Mouse (Mus musculus) liver, embryonic 14.5 days (tissue): ENCODE results near the gene Frmd5. TPM values are rescaled to one million over a fixed set of nuclear protein-coding genes. Genes with fewer than 3 reads are reported as not detected.

Source experiments
- ATAC-seq: fragments of 200-750 bp; cut with Nextera tagmentation; 2 replicates; pipeline ENCODE4 v1.8.0; 2017; ENCODE audit warnings: moderate number of reproducible peaks, mild to moderate bottlenecking, moderate library complexity; ENCODE audit not compliant: insufficient read depth
- DNase-seq, 3 experiments: peaks; one replicate each; pipeline ENCODE4 v3.0.0-alpha.2; 2012 to 2013; ENCODE audit warnings: low read depth in 3 of 3, low spot score in 3 of 3
- H3K27ac ChIP-seq: fragments of 300-500 bp; sonication (generic); 2 replicates; pipeline ENCODE4 v1.5.1; 2014; ENCODE audit warnings: moderate library complexity, mild to moderate bottlenecking, control low read depth, inconsistent platforms
- H3K27me3 ChIP-seq: fragments of 300-500 bp; sonication (generic); 2 replicates; pipeline ENCODE4 v1.6.1; 2014; ENCODE audit warnings: mild to moderate bottlenecking, low read length, moderate library complexity; ENCODE audit not compliant: control insufficient read depth, insufficient read depth
- H3K36me3 ChIP-seq: fragments of 300-500 bp; sonication (generic); replicated peaks from 2 replicates; pipeline ENCODE4 v1.6.1; 2014; ENCODE audit warnings: low read depth; ENCODE audit not compliant: control insufficient read depth, insufficient read depth
- H3K4me1 ChIP-seq, 2 experiments: fragments of 200-500 bp in 1 of 2; fragments of 300-500 bp in 1 of 2; sonication (generic) in 1 of 2; replicated peaks; 2 replicates each; pipeline ENCODE4 v1.6.1; 2012 to 2014; ENCODE audit warnings: antibody characterized with exemption in 1 of 2, inconsistent platforms in 1 of 2, low read length in 1 of 2; ENCODE audit not compliant: control insufficient read depth in 2 of 2, insufficient read depth in 2 of 2
- H3K4me2 ChIP-seq: fragments of 300-500 bp; sonication (generic); 2 replicates; pipeline ENCODE4 v1.6.1; 2014; ENCODE audit warnings: low read depth, mild to moderate bottlenecking, control low read depth, moderate library complexity
- H3K4me3 ChIP-seq, 2 experiments: fragments of 200-500 bp in 1 of 2; fragments of 300-500 bp in 1 of 2; sonication (generic) in 1 of 2; 2 replicates each; pipeline ENCODE4 v1.5.1; 2012 to 2014; ENCODE audit warnings: low read depth in 2 of 2, low read length in 2 of 2, mild to moderate bottlenecking in 2 of 2, control low read depth in 1 of 2, inconsistent platforms in 1 of 2, moderate library complexity in 1 of 2; ENCODE audit not compliant: insufficient read depth in 1 of 2
- H3K9ac ChIP-seq: fragments of 300-500 bp; sonication (generic); replicated peaks from 2 replicates; pipeline ENCODE4 v1.6.1; 2014; ENCODE audit warnings: mild to moderate bottlenecking, control low read depth, moderate library complexity
- H3K9me3 ChIP-seq: fragments of 300-500 bp; sonication (generic); 2 replicates; pipeline ENCODE4 v1.6.1; 2016; ENCODE audit warnings: low read length, mixed read lengths; ENCODE audit not compliant: control insufficient read depth
- CTCF ChIP-seq: IDR thresholded peaks from 2 replicates; pipeline ENCODE4 v1.5.1; 2016; ENCODE audit warnings: antibody characterized with exemption, low read depth, control low read depth
- EP300 ChIP-seq: IDR thresholded peaks from 2 replicates; pipeline ENCODE4 v1.6.1; 2016; ENCODE audit warnings: antibody characterized with exemption, low read depth
- WGBS: fragments of 180-500 bp; shearing (Covaris S2); extraction: QIAGEN DNeasy Blood & Tissue Kit; methylation state at CpG from one replicate; pipeline ENCODE4 v1.1.7; 2014; ENCODE audit not compliant: insufficient replicate concordance; 5-methylcytosine and 5-hydroxymethylcytosine counted together
- polyA plus RNA-seq, 2 experiments: library from polyadenylated mRNA; depleted of rRNA in 1 of 2; stranded (reverse) in 1 of 2; unstranded in 1 of 2; fragments of >200 nt; fragmentation: Nextera tagmentation in 1 of 2; extraction: Ambion mirVana in 1 of 2; gene quantifications; 2 replicates each; pipeline versions ENCODE4 v1.2.1 to v1.2.3; 2012 to 2014

Gene Frmd5
- polyA plus RNA-seq, 2 experiments: 0.06 to 0.12 TPM

DNA sequence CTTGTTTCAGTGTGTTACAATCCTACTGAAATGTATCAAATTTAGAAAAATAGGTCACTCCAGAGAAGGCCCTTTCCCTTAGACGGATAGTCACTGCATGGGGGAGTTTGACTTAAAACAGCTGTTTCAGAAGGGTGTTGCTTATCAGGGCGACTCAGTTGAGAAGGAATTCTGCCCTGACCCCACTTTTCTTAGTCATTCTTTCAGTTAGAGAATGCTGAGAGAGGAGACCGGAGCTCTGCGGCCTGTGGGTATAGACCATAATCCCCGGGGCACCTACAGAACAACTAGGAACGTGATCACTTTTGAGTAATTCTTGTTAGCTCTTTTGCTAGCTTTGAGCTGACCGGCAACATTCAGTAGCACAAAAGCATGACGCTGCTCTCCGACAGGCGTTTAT is 178.6 kb downstream of the Frmd5 start:
- no peak overlapping the region for H3K4me2 ChIP-seq
- no peak overlapping the region for H3K4me3 ChIP-seq
- H3K9ac ChIP-seq: no peak overlapping the region
- WGBS: 64% methylated on average over 10 of the region's 10 CpGs
- no peak for DNase-seq
- TF ChIP-seq CTCF (no peak), EP300 (no peak)
- no peaks in the 10 kb centered on the region for H3K4me1 ChIP-seq
- no peak overlapping the region for H3K27ac ChIP-seq
- no peaks in the 10 kb centered on the region for H3K36me3 ChIP-seq
- ATAC-seq: no peak
- no peaks in the 10 kb centered on the region for H3K27me3 ChIP-seq
- no peaks in the 10 kb centered on the region for H3K9me3 ChIP-seq

DNA sequence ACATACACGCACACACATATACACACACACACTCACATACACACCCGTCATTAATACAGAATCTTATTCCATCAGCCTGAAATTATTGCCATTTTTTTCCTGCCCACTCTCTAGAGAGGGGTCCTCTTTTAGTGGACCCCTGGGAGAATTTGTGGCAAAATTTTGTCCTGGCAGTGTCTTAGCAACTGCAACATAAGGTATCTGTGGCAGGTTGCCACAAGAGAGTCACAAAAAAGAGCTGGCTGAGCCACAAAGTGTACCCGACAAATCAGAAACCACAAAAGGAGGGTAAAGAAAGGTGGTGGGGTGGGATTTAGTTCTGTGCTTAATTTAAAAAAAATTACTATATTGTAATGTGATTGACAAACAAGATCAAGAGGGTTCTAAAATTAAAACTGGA is 181.0 kb downstream of the Frmd5 start:
- TF ChIP-seq EP300 (no peak), CTCF (no peak)
- Histone ChIP-seq H3K4me3 (no peak overlapping the region), H3K27ac (no peak overlapping the region), H3K4me2 (no peak overlapping the region), H3K4me1 (no peaks in the 10 kb centered on the region), H3K9me3 (no peaks in the 10 kb centered on the region), H3K9ac (no peak overlapping the region), H3K36me3 (no peaks in the 10 kb centered on the region), H3K27me3 (no peaks in the 10 kb centered on the region)
- no peak for DNase-seq
- WGBS: 58% methylated on average over 3 of the region's 3 CpGs
- no peak for ATAC-seq

DNA sequence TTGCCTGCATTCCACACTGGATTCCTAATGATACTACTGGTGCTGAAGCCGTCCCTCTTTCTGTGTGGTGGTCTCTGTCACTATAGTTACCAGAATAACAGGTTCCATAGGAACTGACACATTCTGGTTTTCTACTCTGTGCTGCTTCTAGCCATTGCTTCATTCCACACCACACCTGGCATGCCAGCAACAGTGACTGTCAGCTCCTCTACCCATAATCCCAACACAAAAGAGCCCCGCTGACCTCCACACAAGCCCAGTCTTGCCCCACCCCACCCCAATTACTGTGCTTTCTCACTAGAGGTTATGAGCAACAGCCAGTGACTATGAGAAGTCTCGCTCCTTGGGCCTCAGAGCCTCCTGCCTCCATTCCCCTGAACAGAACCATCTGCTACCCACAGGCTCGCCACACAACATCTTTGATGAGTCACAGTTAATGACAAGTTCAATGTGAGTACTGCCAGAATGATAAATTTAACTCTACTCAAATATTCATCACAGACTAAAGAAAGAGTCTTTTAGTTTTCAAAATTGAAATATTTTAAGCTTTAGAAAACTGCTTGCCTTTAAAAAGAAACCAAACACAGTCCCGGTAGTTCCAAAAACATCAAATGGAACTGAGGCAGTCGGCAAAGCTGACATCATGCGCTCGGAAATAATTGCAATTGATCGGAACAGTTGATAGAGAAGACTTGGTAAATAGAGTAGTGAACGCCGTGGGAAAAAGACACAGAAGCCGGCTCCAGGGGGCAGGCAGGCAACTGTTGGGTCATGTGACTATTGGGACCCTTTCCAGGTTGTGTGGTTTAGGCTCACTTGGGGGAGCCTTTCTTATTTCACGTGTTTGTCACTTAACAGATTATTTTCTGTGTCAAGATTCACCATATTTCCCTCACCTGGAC is 185.4 kb downstream of the Frmd5 start:
- H3K36me3 ChIP-seq: no peaks in the 10 kb centered on the region
- H3K9ac ChIP-seq: no peak overlapping the region
- H3K27ac ChIP-seq: no peak overlapping the region
- H3K4me1 ChIP-seq: no peaks in the 10 kb centered on the region
- DNase-seq (no peak), ATAC-seq (no peak)
- TF ChIP-seq EP300 (no peak), CTCF (no peak)
- H3K4me2 ChIP-seq: no peak overlapping the region
- H3K9me3 ChIP-seq: no peaks in the 10 kb centered on the region
- no peak overlapping the region for H3K4me3 ChIP-seq
- H3K27me3 ChIP-seq: no peaks in the 10 kb centered on the region
- 61% methylated on average over 13 of the region's 13 CpGs for WGBS

DNA sequence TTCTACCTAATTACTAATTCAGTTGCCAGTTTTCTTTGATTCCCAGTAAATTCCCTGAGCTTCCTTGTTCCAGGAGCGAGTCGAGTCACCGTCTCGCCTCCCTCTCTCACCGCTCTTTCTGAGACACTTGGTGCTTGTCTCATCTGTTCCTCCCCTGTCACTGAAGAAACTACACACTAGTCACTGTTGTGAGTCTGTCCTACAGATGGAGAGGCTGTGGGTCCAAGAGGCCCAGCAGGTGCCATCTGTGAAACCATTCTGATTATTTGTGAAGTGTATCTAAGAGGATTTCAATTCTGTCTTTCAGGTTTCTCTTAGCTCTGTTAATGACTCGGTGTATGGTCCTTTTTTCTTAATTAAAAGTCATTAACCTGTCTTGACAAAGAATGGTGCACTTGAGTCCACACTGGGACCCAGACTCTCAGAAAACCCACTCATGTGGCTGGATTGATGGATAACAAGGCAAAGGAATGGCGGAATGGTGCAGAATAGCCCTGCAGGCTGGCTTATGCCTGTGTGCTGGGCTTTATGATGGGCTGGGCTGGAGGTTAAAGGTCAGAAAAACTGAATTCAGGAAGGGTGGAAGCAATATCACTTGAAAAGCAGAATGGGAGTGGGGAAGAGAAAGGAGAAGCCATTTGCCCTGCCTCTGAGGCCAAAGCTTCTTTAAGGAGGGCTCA is 186.2 kb downstream of the Frmd5 start:
- ATAC-seq (no peak), DNase-seq (no peak)
- 66% methylated on average over 7 of the region's 7 CpGs for WGBS
- no peaks in the 10 kb centered on the region for H3K9me3 ChIP-seq
- H3K9ac ChIP-seq: no peak overlapping the region
- H3K27ac ChIP-seq: no peak overlapping the region
- H3K27me3 ChIP-seq: no peaks in the 10 kb centered on the region
- H3K4me2 ChIP-seq: no peak overlapping the region
- no peak for TF ChIP-seq EP300
- H3K4me1 ChIP-seq: no peaks in the 10 kb centered on the region
- H3K4me3 ChIP-seq: no peak overlapping the region
- no peaks in the 10 kb centered on the region for H3K36me3 ChIP-seq

DNA sequence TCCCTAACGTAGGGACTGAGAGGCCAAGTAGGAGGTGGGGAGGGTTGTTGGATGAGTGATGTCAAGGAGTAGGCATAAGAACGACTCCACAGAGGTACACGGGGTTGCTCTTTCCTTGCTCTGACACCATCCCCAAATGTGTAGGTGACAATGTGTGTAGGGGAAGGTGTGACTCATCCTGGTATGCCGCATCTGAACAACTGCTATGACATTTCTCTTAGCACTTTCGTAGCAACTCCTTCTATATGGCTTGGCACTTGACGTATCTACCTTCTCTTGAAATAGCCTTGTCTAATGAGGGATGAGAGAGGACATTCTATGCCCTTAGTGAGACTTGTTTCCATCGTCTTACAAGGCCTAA is 191.7 kb downstream of the Frmd5 start:
- no peak overlapping the region for H3K4me3 ChIP-seq
- TF ChIP-seq EP300 (no peak), CTCF (no peak)
- H3K27ac ChIP-seq: no peak overlapping the region
- no peak overlapping the region for H3K4me2 ChIP-seq
- no peaks in the 10 kb centered on the region for H3K36me3 ChIP-seq
- H3K4me1 ChIP-seq: no peaks in the 10 kb centered on the region
- no peak for DNase-seq
- no peak overlapping the region for H3K9ac ChIP-seq
- WGBS: 57% methylated on average over 7 of the region's 7 CpGs
- H3K27me3 ChIP-seq: no peaks in the 10 kb centered on the region
- H3K9me3 ChIP-seq: no peaks in the 10 kb centered on the region
- no peak for ATAC-seq
